Mouse (Mus musculus): ENCODE data around the gene Exosc7.

- no peak for TF ChIP-seq CTCF (IDR thresholded peaks at IDR 0.05; ENCODE audit: low read depth)
- TF ChIP-seq EP300 (IDR thresholded peaks at IDR 0.05; ENCODE audit: low read depth), result no peak
Observed at GRCm38 (mm10) chr9:123107186-123107585, 5.8 kb upstream of the Exosc7 start.
